Mouse (Mus musculus) liver, adult 2 months (tissue): ENCODE data around the gene Tmem140. TPM values are rescaled to one million over a fixed set of nuclear protein-coding genes. Genes with fewer than 3 reads are reported as not detected.

Experiments used
- DNase-seq: peaks from one replicate; pipeline ENCODE4 v3.0.0-alpha.2; 2011; ENCODE audit warnings: low read depth, low spot score; ENCODE audit errors: extremely low read depth
- H3K27ac ChIP-seq: fragments of 200-500 bp; replicated peaks from 2 replicates; pipeline ENCODE4 v1.5.1; 2012; ENCODE audit warnings: low read depth, mild to moderate bottlenecking, control low read depth, inconsistent platforms, low read length; ENCODE audit not compliant: insufficient read depth
- H3K27me3 ChIP-seq: fragments of 200-500 bp; 2 replicates; pipeline ENCODE4 v1.6.1; 2012; ENCODE audit warnings: mild to moderate bottlenecking, moderate library complexity, low read length, inconsistent platforms; ENCODE audit not compliant: control insufficient read depth, insufficient read depth
- H3K36me3 ChIP-seq: fragments of 200-500 bp; 2 replicates; pipeline ENCODE4 v1.6.1; 2012; ENCODE audit warnings: low read length, inconsistent platforms; ENCODE audit not compliant: control insufficient read depth, insufficient read depth
- H3K4me1 ChIP-seq: fragments of 200-500 bp; 2 replicates; pipeline ENCODE4 v1.6.1; 2011; ENCODE audit warnings: low read length; ENCODE audit not compliant: control insufficient read depth, insufficient read depth
- H3K4me3 ChIP-seq: fragments of 200-500 bp; 2 replicates; pipeline ENCODE4 v1.5.1; 2011; ENCODE audit warnings: low read depth, mild to moderate bottlenecking, control low read depth, low read length, moderate library complexity; ENCODE audit not compliant: insufficient read depth
- H3K79me2 ChIP-seq: fragments of 200-500 bp; 2 replicates; pipeline ENCODE4 v1.6.1; 2012; ENCODE audit warnings: inconsistent platforms, mild to moderate bottlenecking, low read length, moderate library complexity; ENCODE audit not compliant: control insufficient read depth, insufficient read depth
- H3K9ac ChIP-seq: fragments of 200-500 bp; 2 replicates; pipeline ENCODE4 v1.6.1; 2012; ENCODE audit warnings: low read depth, mild to moderate bottlenecking, control low read depth, inconsistent platforms, low read length
- CTCF ChIP-seq: fragments of 200-500 bp; IDR thresholded peaks from 2 replicates; pipeline ENCODE4 v1.5.1; 2011; ENCODE audit warnings: low read depth, low read length, control low read depth
- POLR2A ChIP-seq: fragments of 200-500 bp; IDR thresholded peaks from 2 replicates; pipeline ENCODE4 v1.6.1; 2011; ENCODE audit warnings: low read length, control low read depth; ENCODE audit not compliant: insufficient read depth; ENCODE audit errors: extremely low read depth
- WGBS: fragments of 180-500 bp; shearing (Covaris S2); methylation state at CpG from one replicate; pipeline ENCODE4 v1.1.7; 2018; 5-methylcytosine and 5-hydroxymethylcytosine counted together
- polyA plus RNA-seq: library from polyadenylated mRNA; depleted of rRNA; stranded (reverse); fragments of >200 nt; gene quantifications from 2 replicates; pipeline ENCODE4 v1.2.3, GENCODE M21; 2012; rRNA removed
- total RNA-seq: library from RNA; depleted of rRNA; stranded (reverse); fragments of >200 nt; gene quantifications from 2 replicates; pipeline ENCODE4 v1.2.3, GENCODE M21; 2014; rRNA removed

Tmem140 gene
- total and polyA plus RNA-seq, 2 experiments = 20.1 to 31.9 TPM

- Histone ChIP-seq H3K9ac (no peak within 1 kb of the TSS), H3K27me3 (no peaks in the 10 kb centered on the region), H3K79me2 (no peaks in the 10 kb centered on the region), H3K36me3 (no peaks in the 10 kb centered on the region), H3K4me1 (no peaks in the 10 kb centered on the region), H3K27ac (no peak within 1 kb of the TSS), H3K4me3 (no peak within 1 kb of the TSS)
- WGBS = 74% methylated on average over 10 of the region's 10 CpGs
- TF ChIP-seq POLR2A (no peak), CTCF (no peak)
- DNase-seq = no peak
These were observed 57.0 kb downstream of the Tmem140 start, which contains the start of gene Stra8 for GRCm38 (mm10) chr6:34919956-34920355. Stra8 (plus strand) TSS chr6:34920163.

GRCm38 (mm10) chr6:34920631-34921030 is 57.7 kb downstream of the Tmem140 start:
- no peaks in the 10 kb centered on the region for H3K79me2 ChIP-seq
- H3K36me3 ChIP-seq = no peaks in the 10 kb centered on the region
- no peak overlapping the region for H3K4me3 ChIP-seq
- no peak overlapping the region for H3K9ac ChIP-seq
- H3K4me1 ChIP-seq = no peaks in the 10 kb centered on the region
- WGBS = 96% methylated on average over 12 of the region's 12 CpGs
- no peaks in the 10 kb centered on the region for H3K27me3 ChIP-seq
- no peak for DNase-seq
- TF ChIP-seq CTCF = no peak
- no peak overlapping the region for H3K27ac ChIP-seq

GRCm38 (mm10) chr6:34921941-34922340 is 59.0 kb downstream of the Tmem140 start:
- Histone ChIP-seq H3K9ac (no peak overlapping the region), H3K36me3 (no peaks in the 10 kb centered on the region), H3K4me3 (no peak overlapping the region), H3K27me3 (no peaks in the 10 kb centered on the region), H3K4me1 (no peaks in the 10 kb centered on the region), H3K27ac (no peak overlapping the region), H3K79me2 (no peaks in the 10 kb centered on the region)
- DNase-seq = peak; percentile 76
- WGBS = 49% methylated on average over 14 of the region's 14 CpGs
- no peak for TF ChIP-seq POLR2A
- peak; percentile 97 for TF ChIP-seq CTCF

Other genes with a start within 250 kb of the Tmem140 start
- gene Agbl3, start 82.7 kb upstream of the Tmem140 start, total RNA-seq = 8.4 and 8.6 TPM in 2 replicates
- 2.2 and 2.3 TPM in 2 replicates for gene Agbl3, start 82.7 kb upstream of the Tmem140 start, polyA plus RNA-seq
- gene Cyren, start 14.9 kb downstream of the Tmem140 start, total RNA-seq = 2.0 and 3.0 TPM in 2 replicates
- gene Cyren, start 14.9 kb downstream of the Tmem140 start, polyA plus RNA-seq = 2.7 and 3.2 TPM in 2 replicates
- gene Wdr91, start 47.7 kb downstream of the Tmem140 start, total RNA-seq = 9.5 and 14.9 TPM in 2 replicates
- gene Wdr91, start 47.7 kb downstream of the Tmem140 start, polyA plus RNA-seq = 23.4 and 28.0 TPM in 2 replicates
- gene Stra8, start 57.0 kb downstream of the Tmem140 start, total RNA-seq = not detected in 2 replicates
- gene Stra8, start 57.0 kb downstream of the Tmem140 start, polyA plus RNA-seq = not detected in 2 replicates
- gene Slc23a4, start 125.3 kb downstream of the Tmem140 start, total RNA-seq = not detected in 2 replicates
- 0.22 TPM in 1 of 2 replicates, not detected in the other for gene Slc23a4, start 125.3 kb downstream of the Tmem140 start, polyA plus RNA-seq